Mouse (Mus musculus): ENCODE measurements at regions not wholly inside any gene's neighbourhood (a gene's known extent, or its start where the extent isn't known, plus 50 kb on each side); places are given as distances from the start of the nearest gene placed in this dataset.

- H3K27me3 ChIP-seq (replicated peaks; ENCODE audit: control insufficient read depth, insufficient read depth, low read length): no peaks in the 10 kb centered on the region
- no peaks in the 10 kb centered on the region for H3K9me3 ChIP-seq (ENCODE audit: control insufficient read depth, low read length)
- ATAC-seq: no peak
- WGBS: 59% methylated on average over 5 of the region's 5 CpGs
- no peak overlapping the region for H3K4me2 ChIP-seq (ENCODE audit: low read length)
- no peak overlapping the region for H3K4me3 ChIP-seq (ENCODE audit: low read length)
- H3K36me3 ChIP-seq (ENCODE audit: control insufficient read depth, insufficient read depth, low read length): no peaks in the 10 kb centered on the region
- H3K4me1 ChIP-seq (ENCODE audit: control insufficient read depth, insufficient read depth, low read depth, low read length): no peaks in the 10 kb centered on the region
- no peak overlapping the region for H3K27ac ChIP-seq (ENCODE audit: low read depth, low read length)
- H3K9ac ChIP-seq (ENCODE audit: low read depth, low read length): no peak overlapping the region
Measured at GRCm38 (mm10) chr9:62220451-62220850, 61.6 kb downstream of the Spesp1 start.

DNA sequence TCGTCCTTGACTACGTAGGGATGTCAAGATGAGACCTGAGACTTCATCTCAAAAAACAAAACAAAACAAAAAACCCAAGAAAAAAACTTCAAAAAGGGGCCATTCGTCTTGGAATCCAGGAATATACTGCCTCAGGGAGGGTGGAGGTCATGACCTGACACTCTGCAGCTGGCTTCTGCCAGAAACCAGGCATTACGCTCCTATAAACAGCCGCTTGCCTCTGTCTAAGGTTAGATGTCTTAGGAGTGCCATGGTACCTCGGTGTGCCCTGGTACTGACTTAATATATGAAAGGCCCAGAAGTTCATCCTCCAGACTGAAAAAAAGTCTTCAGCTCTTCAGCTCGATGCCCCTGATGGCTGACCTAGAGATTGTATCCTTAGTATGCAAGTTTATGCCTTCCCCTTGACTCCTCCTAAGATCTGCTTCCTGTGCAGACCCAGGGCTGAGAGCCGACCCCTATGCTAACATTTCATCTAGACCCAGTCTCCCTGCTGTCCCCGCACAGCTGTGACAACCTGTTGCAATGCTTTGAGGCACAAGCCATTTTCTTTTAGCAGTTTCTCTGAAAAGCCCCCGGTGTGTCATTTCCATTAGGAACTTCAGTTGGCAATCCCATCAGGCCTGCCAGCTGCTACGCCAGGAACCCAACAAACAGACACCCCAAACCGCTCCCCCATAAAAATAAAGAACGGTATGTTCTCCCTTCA is 66.7 kb downstream of the Spesp1 start:
- WGBS: 57% methylated on average over 13 of the region's 13 CpGs
- no peaks in the 10 kb centered on the region for H3K9me3 ChIP-seq (ENCODE audit: control insufficient read depth, low read length)
- no peak overlapping the region for H3K4me2 ChIP-seq (ENCODE audit: low read length)
- H3K36me3 ChIP-seq (ENCODE audit: control insufficient read depth, insufficient read depth, low read length): no peaks in the 10 kb centered on the region
- H3K4me1 ChIP-seq (ENCODE audit: control insufficient read depth, insufficient read depth, low read depth, low read length): peaks cover 4% of the 10 kb centered on the region
- no peak overlapping the region for H3K27ac ChIP-seq (ENCODE audit: low read depth, low read length)
- no peak for ATAC-seq
- no peak overlapping the region for H3K4me3 ChIP-seq (ENCODE audit: low read length)
- no peaks in the 10 kb centered on the region for H3K27me3 ChIP-seq (replicated peaks; ENCODE audit: control insufficient read depth, insufficient read depth, low read length)
- H3K9ac ChIP-seq (ENCODE audit: low read depth, low read length): no peak overlapping the region

DNA sequence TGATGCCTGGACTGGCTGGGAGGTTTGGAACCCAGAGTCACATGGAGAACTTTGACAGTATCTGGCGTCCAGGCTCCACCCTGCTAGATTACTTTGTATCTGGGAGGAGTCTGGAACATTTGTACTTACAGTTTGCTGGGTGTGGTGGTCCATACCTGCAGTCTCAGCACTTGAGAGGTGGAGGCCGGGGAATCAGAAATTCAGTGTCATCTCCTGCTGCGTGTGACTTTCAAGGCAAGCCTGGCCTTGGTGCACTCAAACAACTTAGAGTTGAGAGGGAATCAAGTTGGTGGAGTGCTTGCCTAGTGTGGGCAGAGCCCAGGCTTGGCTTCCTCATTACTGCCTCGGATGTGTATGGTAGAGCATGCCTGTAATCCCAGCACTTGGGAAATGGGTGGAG is 67.5 kb downstream of the Spesp1 start:
- 90% methylated on average over 4 of the region's 4 CpGs for WGBS
- Histone ChIP-seq H3K27ac (ENCODE audit: low read depth, low read length) (no peak overlapping the region), H3K4me2 (ENCODE audit: low read length) (no peak overlapping the region), H3K4me1 (ENCODE audit: control insufficient read depth, insufficient read depth, low read depth, low read length) (peaks cover 4% of the 10 kb centered on the region), H3K36me3 (ENCODE audit: control insufficient read depth, insufficient read depth, low read length) (no peaks in the 10 kb centered on the region), H3K4me3 (ENCODE audit: low read length) (no peak overlapping the region), H3K9me3 (ENCODE audit: control insufficient read depth, low read length) (no peaks in the 10 kb centered on the region), H3K27me3 (replicated peaks; ENCODE audit: control insufficient read depth, insufficient read depth, low read length) (no peaks in the 10 kb centered on the region), H3K9ac (ENCODE audit: low read depth, low read length) (no peak overlapping the region)
- no peak for ATAC-seq

DNA sequence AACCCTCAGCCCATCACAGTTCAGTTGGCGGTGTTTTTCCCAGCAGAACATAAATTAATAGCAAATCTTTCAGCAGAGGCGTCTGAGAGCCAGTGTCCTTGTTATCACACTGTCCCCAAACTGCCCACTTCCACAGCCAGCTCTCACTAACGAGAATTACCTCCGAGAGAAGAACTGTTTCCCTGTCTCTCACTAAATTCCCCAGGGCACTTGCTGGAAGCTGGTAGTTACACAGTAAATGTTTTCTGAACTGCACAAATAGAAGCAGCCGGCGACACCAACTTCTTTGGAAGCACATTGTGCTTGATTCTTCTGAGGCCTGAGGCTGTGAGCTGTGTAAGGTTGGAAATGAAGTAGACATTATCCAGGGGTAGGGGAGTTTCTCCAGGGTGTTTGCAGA is 69.4 kb downstream of the Spesp1 start:
- H3K27ac ChIP-seq (ENCODE audit: low read depth, low read length): no peak overlapping the region
- no peaks in the 10 kb centered on the region for H3K27me3 ChIP-seq (replicated peaks; ENCODE audit: control insufficient read depth, insufficient read depth, low read length)
- no peaks in the 10 kb centered on the region for H3K36me3 ChIP-seq (ENCODE audit: control insufficient read depth, insufficient read depth, low read length)
- peak; percentile 50; the same call in 1 of the 2 replicates for ATAC-seq
- H3K9me3 ChIP-seq (ENCODE audit: control insufficient read depth, low read length): no peaks in the 10 kb centered on the region
- H3K4me1 ChIP-seq (ENCODE audit: control insufficient read depth, insufficient read depth, low read depth, low read length): peaks cover 4% of the 10 kb centered on the region
- WGBS: 43% methylated on average over 6 of the region's 6 CpGs
- no peak overlapping the region for H3K9ac ChIP-seq (ENCODE audit: low read depth, low read length)
- no peak overlapping the region for H3K4me2 ChIP-seq (ENCODE audit: low read length)
- no peak overlapping the region for H3K4me3 ChIP-seq (ENCODE audit: low read length)

GRCm38 (mm10) chr9:62210815-62211214 is 71.2 kb downstream of the Spesp1 start:
- Histone ChIP-seq H3K9me3 (ENCODE audit: control insufficient read depth, low read length) (no peaks in the 10 kb centered on the region; the same call in 1 of the 2 replicates), H3K4me2 (ENCODE audit: low read length) (no peak overlapping the region), H3K27ac (ENCODE audit: low read depth, low read length) (no peak overlapping the region), H3K4me3 (ENCODE audit: low read length) (no peak overlapping the region), H3K27me3 (replicated peaks; ENCODE audit: control insufficient read depth, insufficient read depth, low read length) (no peaks in the 10 kb centered on the region), H3K36me3 (ENCODE audit: control insufficient read depth, insufficient read depth, low read length) (no peaks in the 10 kb centered on the region), H3K9ac (ENCODE audit: low read depth, low read length) (no peak overlapping the region), H3K4me1 (ENCODE audit: control insufficient read depth, insufficient read depth, low read depth, low read length) (peaks cover 4% of the 10 kb centered on the region)
- WGBS: 83% methylated on average over 5 of the region's 5 CpGs
- no peak for ATAC-seq

- WGBS: 66% methylated on average over 5 of the region's 5 CpGs
- peaks cover 4% of the 10 kb centered on the region for H3K4me1 ChIP-seq (ENCODE audit: control insufficient read depth, insufficient read depth, low read depth, low read length)
Measured at GRCm38 (mm10) chr9:62208436-62208835, 73.6 kb downstream of the Spesp1 start.

DNA sequence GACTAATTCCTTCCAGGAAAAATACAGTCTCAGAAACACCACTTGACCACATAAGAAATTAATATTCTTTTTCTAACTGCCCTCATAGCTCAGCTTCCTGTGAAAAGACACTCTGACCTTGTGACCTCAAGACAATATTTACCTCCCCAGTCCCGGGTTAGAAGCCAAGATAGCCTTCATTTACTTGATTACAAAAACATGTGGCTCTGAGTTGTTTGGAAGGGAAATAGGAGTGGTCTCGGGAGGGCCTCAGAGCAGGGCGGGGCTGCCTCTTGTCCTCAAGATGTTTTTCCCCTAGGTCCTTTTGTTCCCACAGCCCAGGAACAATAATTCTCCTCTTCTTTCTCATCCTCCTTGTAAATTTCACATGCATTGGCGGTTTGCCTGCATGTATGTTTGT is 76.7 kb downstream of the Spesp1 start:
- Histone ChIP-seq H3K4me2 (ENCODE audit: low read length) (no peak overlapping the region), H3K27ac (ENCODE audit: low read depth, low read length) (no peak overlapping the region), H3K4me1 (ENCODE audit: control insufficient read depth, insufficient read depth, low read depth, low read length) (no peaks in the 10 kb centered on the region), H3K27me3 (replicated peaks; ENCODE audit: control insufficient read depth, insufficient read depth, low read length) (no peaks in the 10 kb centered on the region; the same call in 1 of the 2 replicates), H3K36me3 (ENCODE audit: control insufficient read depth, insufficient read depth, low read length) (no peaks in the 10 kb centered on the region), H3K9me3 (ENCODE audit: control insufficient read depth, low read length) (no peaks in the 10 kb centered on the region; the same call in 1 of the 2 replicates), H3K9ac (ENCODE audit: low read depth, low read length) (no peak overlapping the region), H3K4me3 (ENCODE audit: low read length) (no peak overlapping the region)
- 62% methylated on average over 4 of the region's 4 CpGs for WGBS
- no peak for ATAC-seq

More at GRCm38 (mm10) chr9:62208436-62208835, 73.6 kb downstream of the Spesp1 start:
- Histone ChIP-seq H3K36me3 (ENCODE audit: control insufficient read depth, insufficient read depth, low read length) (no peaks in the 10 kb centered on the region), H3K9ac (ENCODE audit: low read depth, low read length) (no peak overlapping the region), H3K9me3 (ENCODE audit: control insufficient read depth, low read length) (no peaks in the 10 kb centered on the region; the same call in 1 of the 2 replicates), H3K4me3 (ENCODE audit: low read length) (no peak overlapping the region), H3K4me2 (ENCODE audit: low read length) (no peak overlapping the region), H3K27me3 (replicated peaks; ENCODE audit: control insufficient read depth, insufficient read depth, low read length) (no peaks in the 10 kb centered on the region), H3K27ac (ENCODE audit: low read depth, low read length) (no peak overlapping the region)
- ATAC-seq: no peak

DNA sequence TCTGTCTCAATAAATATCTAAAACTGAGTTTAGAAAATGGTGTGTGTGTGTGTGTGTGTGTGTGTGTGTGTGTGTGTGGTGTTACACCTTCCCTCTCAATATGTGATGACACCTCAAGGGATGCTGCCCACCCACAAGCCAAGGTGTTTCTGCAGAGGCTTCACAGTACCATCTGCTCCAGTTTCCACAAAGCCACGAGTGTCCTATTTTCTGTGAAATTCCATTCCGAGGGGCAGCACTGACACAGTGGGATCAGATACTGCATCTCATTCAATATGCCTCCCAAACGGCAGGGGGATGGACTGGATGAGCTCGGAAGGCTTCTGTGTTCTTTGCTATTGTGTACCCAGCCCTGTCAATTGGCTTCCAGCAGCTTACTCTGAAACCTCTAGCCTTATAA is 78.5 kb downstream of the Spesp1 start:
- no peak overlapping the region for H3K4me3 ChIP-seq (ENCODE audit: low read length)
- no peaks in the 10 kb centered on the region for H3K4me1 ChIP-seq (ENCODE audit: control insufficient read depth, insufficient read depth, low read depth, low read length)
- no peak overlapping the region for H3K27ac ChIP-seq (ENCODE audit: low read depth, low read length)
- no peak for ATAC-seq
- WGBS: 24% methylated on average over 4 of the region's 4 CpGs
- H3K4me2 ChIP-seq (ENCODE audit: low read length): no peak overlapping the region
- no peak overlapping the region for H3K9ac ChIP-seq (ENCODE audit: low read depth, low read length)
- no peaks in the 10 kb centered on the region; the same call in 1 of the 2 replicates for H3K27me3 ChIP-seq (replicated peaks; ENCODE audit: control insufficient read depth, insufficient read depth, low read length)
- no peaks in the 10 kb centered on the region for H3K36me3 ChIP-seq (ENCODE audit: control insufficient read depth, insufficient read depth, low read length)
- no peaks in the 10 kb centered on the region; the same call in 1 of the 2 replicates for H3K9me3 ChIP-seq (ENCODE audit: control insufficient read depth, low read length)

GRCm38 (mm10) chr9:62202331-62202730 is 79.7 kb downstream of the Spesp1 start:
- Histone ChIP-seq H3K27me3 (replicated peaks; ENCODE audit: control insufficient read depth, insufficient read depth, low read length) (no peaks in the 10 kb centered on the region; the same call in 1 of the 2 replicates), H3K4me2 (ENCODE audit: low read length) (no peak overlapping the region), H3K4me3 (ENCODE audit: low read length) (no peak overlapping the region), H3K9me3 (ENCODE audit: control insufficient read depth, low read length) (no peaks in the 10 kb centered on the region; the same call in 1 of the 2 replicates), H3K9ac (ENCODE audit: low read depth, low read length) (no peak overlapping the region), H3K36me3 (ENCODE audit: control insufficient read depth, insufficient read depth, low read length) (no peaks in the 10 kb centered on the region), H3K27ac (ENCODE audit: low read depth, low read length) (no peak overlapping the region), H3K4me1 (ENCODE audit: control insufficient read depth, insufficient read depth, low read depth, low read length) (no peaks in the 10 kb centered on the region)
- 85% methylated on average over 2 of the region's 2 CpGs for WGBS
- ATAC-seq: no peak
